In the genomic region with DNA sequence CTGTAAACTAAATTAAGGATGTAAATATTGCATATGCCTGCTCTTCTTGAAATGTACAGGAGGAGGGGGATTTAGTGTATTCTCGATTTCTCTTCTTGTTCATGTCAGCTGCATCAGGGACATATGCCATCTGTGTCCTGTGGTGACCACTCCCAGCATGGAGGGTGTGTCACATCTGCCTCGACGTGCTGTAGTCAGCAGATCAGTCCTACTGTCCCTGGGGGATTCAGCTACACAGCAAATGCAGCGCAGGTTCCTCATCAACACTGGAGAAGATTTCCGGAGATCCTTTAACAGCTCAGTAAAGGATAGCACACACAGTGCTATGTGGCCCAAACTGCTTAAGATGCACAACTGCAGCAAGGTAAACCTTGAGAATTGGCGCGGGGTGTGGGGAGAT, we compare ENCODE assay signal across 18 mouse cellular contexts.
"Had no signal": no experiment of that assay in that cellular context is flagged by ENCODE, and none has a peak within 500 bp of the region (broad histone marks: within the 10 kb centered on the region; RNA-seq: fewer than 3 reads in every experiment).

No protein-coding gene starts in this region.

- H3K27ac ChIP-seq: kidney, postnatal 0 days; limb, embryonic 12.5 days; lung, embryonic 15.5 days; macrophage; midbrain, embryonic 15.5 days; neural tube, embryonic 13.5 days; stomach, embryonic 15.5 days had no signal

- H3K27me3 ChIP-seq: limb, embryonic 12.5 days; lung, embryonic 15.5 days; megakaryocyte, embryonic 14.5 days; midbrain, embryonic 15.5 days; neural tube, embryonic 13.5 days; stomach, embryonic 15.5 days had no signal

- H3K9ac ChIP-seq: limb, embryonic 12.5 days; lung, embryonic 15.5 days; midbrain, embryonic 15.5 days; neural tube, embryonic 13.5 days; stomach, embryonic 15.5 days had no signal

- H3K4me3 ChIP-seq: limb, embryonic 12.5 days; lung, embryonic 15.5 days; megakaryocyte, embryonic 14.5 days; midbrain, embryonic 15.5 days; neural tube, embryonic 13.5 days; stomach, embryonic 15.5 days had no signal

- H3K9me3 ChIP-seq: limb, embryonic 12.5 days; lung, embryonic 15.5 days; megakaryocyte, embryonic 14.5 days; midbrain, embryonic 15.5 days; neural tube, embryonic 13.5 days; stomach, embryonic 15.5 days had no signal

- ATAC-seq: inflammation-experienced regulatory T-cells, adult 6 months; intestine, postnatal 0 days; midbrain, embryonic 15.5 days had no signal

- H3K4me2 ChIP-seq: limb, embryonic 12.5 days; lung, embryonic 15.5 days; midbrain, embryonic 11.5 days; midbrain, embryonic 15.5 days; neural tube, embryonic 13.5 days; stomach, embryonic 15.5 days had no signal

- DNase-seq: kidney, adult 8-10 months; kidney, postnatal 4 days; lung, postnatal 14 days; retina, postnatal 1 day; right cerebral cortex, postnatal 4 days; spleen, adult 18-20 months; thymus, postnatal 36 days had no signal
